Mouse (Mus musculus): Measurements from ENCODE around the gene Dmpk. TPM values are rescaled to one million over a fixed set of nuclear protein-coding genes. Genes with fewer than 3 reads are reported as not detected.
A peak's percentile ranks its signal among the peaks of the same experiment; 100 is the strongest.

Dmpk gene
- polyA plus RNA-seq, 1 experiment from 2014 or later, result 10.2 TPM

- DNase-seq (ENCODE audit: low spot score), result no peak
- 85% methylated on average over 3 of the region's 3 CpGs for WGBS
Observed at GRCm38 (mm10) chr7:19078732-19079131, 4.9 kb upstream of the Dmpk start.

DNA sequence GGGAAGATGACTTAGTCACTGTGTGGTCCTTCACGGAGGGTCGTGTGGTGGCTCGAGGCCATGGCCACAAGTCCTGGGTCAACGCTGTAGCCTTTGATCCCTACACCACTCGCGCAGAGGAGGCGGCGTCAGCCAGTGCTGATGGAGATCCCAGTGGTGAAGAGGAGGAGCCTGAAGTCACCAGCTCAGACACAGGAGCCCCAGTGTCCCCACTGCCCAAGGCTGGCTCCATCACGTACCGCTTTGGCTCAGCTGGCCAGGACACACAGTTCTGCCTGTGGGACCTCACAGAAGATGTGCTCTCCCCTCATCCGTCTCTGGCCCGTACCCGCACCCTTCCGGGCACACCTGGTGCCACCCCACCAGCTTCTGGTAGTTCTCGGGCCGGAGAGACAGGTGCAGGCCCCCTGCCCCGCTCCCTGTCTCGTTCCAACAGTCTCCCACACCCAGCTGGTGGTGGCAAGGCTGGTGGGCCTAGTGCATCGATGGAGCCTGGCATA is 3.1 kb upstream of the Dmpk start:
- Histone ChIP-seq H3K27me3 (ENCODE audit: insufficient read depth, poor library complexity, severe bottlenecking) (no peaks in the 10 kb centered on the region), H3K36me3 (peaks cover 68% of the 10 kb centered on the region), H3K4me1 (replicated peaks) (peaks cover 58% of the 10 kb centered on the region), H3K4me3 (0 out of 2 replicates have a peak overlapping the region, but pooled peaks have one; percentile 11), H3K27ac (no peak overlapping the region), H3K9me3 (no peaks in the 10 kb centered on the region)
- DNase-seq (ENCODE audit: low spot score), result no peak
- 87% methylated on average over 19 of the region's 19 CpGs for WGBS

More at GRCm38 (mm10) chr7:19078732-19079131, 4.9 kb upstream of the Dmpk start:
- Histone ChIP-seq H3K9me3 (peaks cover under 1% of the 10 kb centered on the region; the same call in 1 of the 2 replicates), H3K4me1 (replicated peaks) (peaks cover 46% of the 10 kb centered on the region), H3K4me3 (0 out of 2 replicates have a peak overlapping the region, but pooled peaks have one; percentile 14), H3K27me3 (ENCODE audit: insufficient read depth, poor library complexity, severe bottlenecking) (no peaks in the 10 kb centered on the region), H3K27ac (no peak overlapping the region), H3K36me3 (peaks cover 61% of the 10 kb centered on the region)

- DNase-seq (ENCODE audit: low spot score), result no peak
- WGBS, result 89% methylated on average over 4 of the region's 4 CpGs
- Histone ChIP-seq H3K9me3 (no peaks in the 10 kb centered on the region), H3K4me3 (0 out of 2 replicates have a peak overlapping the region, but pooled peaks have one; percentile 3), H3K27me3 (ENCODE audit: insufficient read depth, poor library complexity, severe bottlenecking) (peaks cover 8% of the 10 kb centered on the region), H3K4me1 (replicated peaks) (peaks cover 61% of the 10 kb centered on the region), H3K27ac (no peak overlapping the region), H3K36me3 (peaks cover 78% of the 10 kb centered on the region)
Observed at GRCm38 (mm10) chr7:19082171-19082570, 1.5 kb upstream of the Dmpk start.

- H3K27me3 ChIP-seq (ENCODE audit: insufficient read depth, poor library complexity, severe bottlenecking), result peaks cover 12% of the 10 kb centered on the region
- WGBS, result 61% methylated on average over 6 of the region's 6 CpGs
- H3K4me3 ChIP-seq, result 0 out of 2 replicates have a peak overlapping the region, but pooled peaks have one; percentile 26
- DNase-seq (ENCODE audit: low spot score), result no peak
- H3K27ac ChIP-seq, result no peak overlapping the region
- peaks cover 82% of the 10 kb centered on the region for H3K36me3 ChIP-seq
- H3K9me3 ChIP-seq, result no peaks in the 10 kb centered on the region
- H3K4me1 ChIP-seq (replicated peaks), result peaks cover 52% of the 10 kb centered on the region
Observed at GRCm38 (mm10) chr7:19083096-19083495, 553 bp upstream of the Dmpk start.

- peaks cover 12% of the 10 kb centered on the region for H3K27me3 ChIP-seq (ENCODE audit: insufficient read depth, poor library complexity, severe bottlenecking)
- peaks cover 54% of the 10 kb centered on the region for H3K4me1 ChIP-seq (replicated peaks)
- H3K36me3 ChIP-seq, result peaks cover 82% of the 10 kb centered on the region
- no peaks in the 10 kb centered on the region for H3K9me3 ChIP-seq
- WGBS, result 75% methylated on average over 6 of the region's 6 CpGs
- H3K27ac ChIP-seq, result 0 out of 2 replicates have a peak overlapping the region, but pooled peaks have one; percentile 0
- no peak for DNase-seq (ENCODE audit: low spot score)
- peak overlapping the region; percentile 26; the same call in 1 of the 2 replicates for H3K4me3 ChIP-seq
Observed at GRCm38 (mm10) chr7:19084277-19084771, 675 bp downstream of the Dmpk start.

DNA sequence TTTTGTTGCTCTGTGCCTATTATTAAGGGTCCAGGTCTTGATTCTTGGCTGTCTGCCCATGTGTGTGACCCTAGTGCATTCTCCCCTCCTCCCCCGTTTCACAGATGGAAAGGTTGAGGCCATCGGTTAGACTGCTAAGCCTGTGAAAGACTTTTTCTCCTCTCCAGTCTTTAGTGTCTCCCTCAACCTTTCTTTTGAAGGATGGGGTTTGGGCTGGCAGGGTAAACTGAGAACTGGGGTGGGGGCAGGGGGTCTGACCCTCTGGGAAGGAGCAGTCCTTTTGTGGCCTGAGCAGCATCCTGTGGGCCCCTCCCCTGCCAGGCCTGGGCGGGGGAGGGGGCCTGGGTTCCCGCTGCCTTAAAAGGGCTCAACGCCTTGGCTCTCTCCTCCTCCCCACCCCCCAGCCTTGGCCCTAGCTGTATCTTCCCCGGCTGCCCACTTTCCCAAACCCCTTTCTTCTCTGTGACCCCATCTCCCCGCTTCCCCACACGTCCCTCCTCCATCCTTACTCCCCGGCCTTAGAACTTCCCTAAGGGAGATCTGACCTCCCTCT is 1.3 kb downstream of the Dmpk start:
- H3K4me1 ChIP-seq (replicated peaks), result peaks cover 54% of the 10 kb centered on the region
- peaks cover 82% of the 10 kb centered on the region for H3K36me3 ChIP-seq
- 0 out of 2 replicates have a peak overlapping the region, but pooled peaks have one; percentile 46 for H3K27ac ChIP-seq
- peak overlapping the region; percentile 27; the same call in 1 of the 2 replicates for H3K4me3 ChIP-seq
- 25% methylated on average over 9 of the region's 9 CpGs for WGBS
- H3K9me3 ChIP-seq, result no peaks in the 10 kb centered on the region
- no peak for DNase-seq (ENCODE audit: low spot score)
- peaks cover 12% of the 10 kb centered on the region for H3K27me3 ChIP-seq (ENCODE audit: insufficient read depth, poor library complexity, severe bottlenecking)

DNA sequence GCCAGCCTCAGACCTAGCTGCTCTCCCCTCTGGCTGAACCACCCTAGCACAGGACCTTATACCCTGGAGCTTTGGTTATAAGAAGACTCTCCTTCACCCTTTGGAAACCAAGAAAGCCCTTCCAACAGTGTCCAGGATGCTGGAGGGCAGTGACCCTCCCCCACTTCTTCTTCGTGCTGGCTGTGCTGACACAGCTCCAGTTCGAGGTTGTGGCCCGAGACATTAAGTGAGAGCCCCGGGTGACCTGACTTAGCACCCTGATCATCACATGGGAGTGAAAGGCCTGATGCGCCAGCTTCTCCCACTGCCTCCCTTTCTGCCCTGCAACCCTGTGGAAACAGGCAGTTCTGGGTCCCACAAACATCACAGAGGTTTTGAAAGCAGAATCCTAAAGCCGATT is 1.8 kb downstream of the Dmpk start:
- H3K27me3 ChIP-seq (ENCODE audit: insufficient read depth, poor library complexity, severe bottlenecking), result peaks cover 17% of the 10 kb centered on the region
- 0 out of 2 replicates have a peak overlapping the region, but pooled peaks have one; percentile 46 for H3K27ac ChIP-seq
- peaks cover 82% of the 10 kb centered on the region for H3K36me3 ChIP-seq
- H3K9me3 ChIP-seq, result no peaks in the 10 kb centered on the region
- DNase-seq (ENCODE audit: low spot score), result no peak
- WGBS, result 13% methylated on average over 6 of the region's 6 CpGs
- peaks cover 54% of the 10 kb centered on the region for H3K4me1 ChIP-seq (replicated peaks)
- H3K4me3 ChIP-seq, result peak overlapping the region; percentile 27

- peaks cover 54% of the 10 kb centered on the region for H3K4me1 ChIP-seq (replicated peaks)
- H3K27ac ChIP-seq, result 0 out of 2 replicates have a peak overlapping the region, but pooled peaks have one; percentile 29
- H3K27me3 ChIP-seq (ENCODE audit: insufficient read depth, poor library complexity, severe bottlenecking), result peaks cover 22% of the 10 kb centered on the region
- peaks cover 82% of the 10 kb centered on the region for H3K36me3 ChIP-seq
- no peaks in the 10 kb centered on the region for H3K9me3 ChIP-seq
- DNase-seq (ENCODE audit: low spot score), result no peak
- 9% methylated on average over 14 of the region's 14 CpGs for WGBS
- peak overlapping the region; percentile 27 for H3K4me3 ChIP-seq
Observed at GRCm38 (mm10) chr7:19086042-19086441, 2.4 kb downstream of the Dmpk start.

DNA sequence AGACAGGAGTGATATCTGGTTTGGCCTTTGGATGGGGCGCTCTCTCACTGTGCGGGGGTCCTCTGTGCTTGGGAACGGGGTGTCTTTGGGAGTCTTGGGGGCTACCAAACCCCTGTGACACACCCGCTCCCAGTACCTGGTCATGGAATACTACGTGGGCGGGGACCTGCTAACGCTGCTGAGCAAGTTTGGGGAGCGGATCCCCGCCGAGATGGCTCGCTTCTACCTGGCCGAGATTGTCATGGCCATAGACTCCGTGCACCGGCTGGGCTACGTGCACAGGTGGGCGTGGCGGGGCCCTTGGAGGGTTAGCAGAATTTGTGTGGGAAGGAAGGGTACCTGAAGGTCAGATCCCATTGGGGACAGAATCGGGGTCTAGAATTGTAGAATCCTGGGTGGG is 3.1 kb downstream of the Dmpk start:
- DNase-seq (ENCODE audit: low spot score), result no peak
- no peak overlapping the region for H3K27ac ChIP-seq
- H3K27me3 ChIP-seq (ENCODE audit: insufficient read depth, poor library complexity, severe bottlenecking), result peaks cover 29% of the 10 kb centered on the region
- H3K36me3 ChIP-seq, result peaks cover 82% of the 10 kb centered on the region
- H3K4me3 ChIP-seq, result no peak overlapping the region
- peaks cover 57% of the 10 kb centered on the region for H3K4me1 ChIP-seq (replicated peaks)
- WGBS, result 59% methylated on average over 18 of the region's 18 CpGs
- H3K9me3 ChIP-seq, result no peaks in the 10 kb centered on the region

- Histone ChIP-seq H3K27ac (no peak overlapping the region), H3K9me3 (no peaks in the 10 kb centered on the region), H3K27me3 (ENCODE audit: insufficient read depth, poor library complexity, severe bottlenecking) (peaks cover 37% of the 10 kb centered on the region), H3K4me3 (no peak overlapping the region), H3K4me1 (replicated peaks) (peaks cover 57% of the 10 kb centered on the region), H3K36me3 (peaks cover 65% of the 10 kb centered on the region)
- peak; percentile 68 for DNase-seq (ENCODE audit: low spot score)
- WGBS, result 43% methylated on average over 10 of the region's 10 CpGs
Observed at GRCm38 (mm10) chr7:19088813-19089212, 5.2 kb downstream of the Dmpk start.

DNA sequence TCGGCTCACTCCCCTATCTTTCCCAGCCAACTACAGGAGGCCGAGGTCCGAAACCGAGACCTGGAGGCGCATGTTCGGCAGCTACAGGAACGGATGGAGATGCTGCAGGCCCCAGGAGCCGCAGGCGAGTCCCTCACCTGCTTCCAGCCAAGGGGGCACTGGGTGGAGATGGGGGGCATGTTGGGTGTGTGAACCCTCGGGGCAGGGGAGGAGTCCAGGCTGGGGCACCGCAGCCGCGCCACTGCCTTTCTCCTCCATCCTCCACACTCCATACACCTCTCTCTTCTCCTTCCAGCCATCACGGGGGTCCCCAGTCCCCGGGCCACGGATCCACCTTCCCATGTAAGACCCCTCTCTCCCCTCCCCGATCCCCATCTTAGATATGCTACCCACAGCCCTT is 8.3 kb downstream of the Dmpk start:
- peak overlapping the region; percentile 98; the same call in 1 of the 2 replicates for H3K27ac ChIP-seq
- 28% methylated on average over 16 of the region's 17 CpGs for WGBS

GRCm38 (mm10) chr7:19092381-19093173 is 8.9 kb downstream of the Dmpk start:
- Histone ChIP-seq H3K27ac (peak overlapping the region; percentile 98), H3K9me3 (no peaks in the 10 kb centered on the region), H3K4me1 (replicated peaks) (peaks cover 66% of the 10 kb centered on the region), H3K27me3 (ENCODE audit: insufficient read depth, poor library complexity, severe bottlenecking) (peaks cover 25% of the 10 kb centered on the region), H3K4me3 (peak overlapping the region; percentile 79), H3K36me3 (peaks cover 56% of the 10 kb centered on the region)
- peak; percentile 87 for DNase-seq (ENCODE audit: low spot score)
- WGBS, result 4% methylated on average over 38 of the region's 38 CpGs

More for the DNA sequence above, 8.3 kb downstream of the Dmpk start:
- DNase-seq (ENCODE audit: low spot score), result no peak
- H3K4me1 ChIP-seq (replicated peaks), result peaks cover 59% of the 10 kb centered on the region
- peak overlapping the region; percentile 79 for H3K4me3 ChIP-seq
- H3K27me3 ChIP-seq (ENCODE audit: insufficient read depth, poor library complexity, severe bottlenecking), result peaks cover 31% of the 10 kb centered on the region
- H3K36me3 ChIP-seq, result peaks cover 56% of the 10 kb centered on the region
- no peaks in the 10 kb centered on the region for H3K9me3 ChIP-seq

Measured in hindbrain, embryonic 10.5 days (tissue).